Mouse (Mus musculus) right cerebral cortex, postnatal 4 days (tissue): ENCODE data around the gene Tgfbr2.

ENCODE experiments used
- DNase-seq: peaks from one replicate; pipeline ENCODE4 v3.0.0-alpha.2; 2022

The Tgfbr2 gene

DNA sequence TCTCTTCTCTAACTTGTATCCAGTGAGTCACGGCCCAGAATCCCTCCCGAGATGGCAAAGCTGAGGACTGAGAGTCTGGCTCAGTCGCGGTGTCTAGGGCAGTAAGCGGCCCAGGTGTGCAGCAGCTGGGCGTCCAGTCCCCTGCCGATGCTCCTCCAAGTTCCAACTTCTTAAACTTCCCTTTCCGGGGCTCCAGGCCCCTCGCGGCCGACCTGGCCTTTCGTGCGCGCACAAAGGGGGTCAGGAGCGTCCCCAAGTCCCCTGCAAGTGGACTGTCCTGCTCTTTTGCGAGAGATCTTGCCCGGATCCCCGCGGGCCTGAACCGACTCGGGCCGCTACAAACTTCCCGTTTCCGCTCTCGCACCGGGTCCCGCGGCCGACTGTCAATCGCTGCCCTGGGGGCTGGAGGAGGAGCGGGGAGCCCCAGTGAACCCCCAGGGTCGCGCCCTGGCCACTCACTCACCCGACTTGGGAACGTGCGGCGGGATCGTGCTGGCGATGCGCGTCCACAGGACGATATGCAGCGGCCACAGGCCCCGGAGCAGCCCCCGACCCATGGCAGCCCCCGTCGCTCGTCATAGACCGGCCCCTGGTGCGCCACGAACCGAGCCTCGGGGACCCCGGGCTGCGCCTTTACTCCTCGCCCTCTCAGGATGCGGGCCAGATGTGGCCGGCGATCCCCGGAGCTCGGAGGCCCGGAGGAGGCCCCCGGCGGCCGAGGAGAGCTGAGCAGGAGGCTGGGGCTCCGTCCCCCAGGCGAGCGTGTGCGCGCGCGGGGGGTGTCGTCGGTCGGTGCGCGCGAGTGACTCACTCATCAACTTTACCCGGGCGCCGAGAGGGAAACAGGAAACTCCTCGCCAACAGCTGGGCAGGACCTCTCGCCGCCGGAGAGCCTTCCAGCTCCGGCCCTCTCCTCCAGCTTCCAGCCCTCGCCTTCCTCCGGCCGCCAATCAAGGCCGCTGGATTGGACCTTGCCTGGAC lies at the start of gene Tgfbr2:
Tgfbr2 (minus strand) TSS at position 880 of the 981 bp plus-strand sequence.
- peak; percentile 39 for DNase-seq

DNA sequence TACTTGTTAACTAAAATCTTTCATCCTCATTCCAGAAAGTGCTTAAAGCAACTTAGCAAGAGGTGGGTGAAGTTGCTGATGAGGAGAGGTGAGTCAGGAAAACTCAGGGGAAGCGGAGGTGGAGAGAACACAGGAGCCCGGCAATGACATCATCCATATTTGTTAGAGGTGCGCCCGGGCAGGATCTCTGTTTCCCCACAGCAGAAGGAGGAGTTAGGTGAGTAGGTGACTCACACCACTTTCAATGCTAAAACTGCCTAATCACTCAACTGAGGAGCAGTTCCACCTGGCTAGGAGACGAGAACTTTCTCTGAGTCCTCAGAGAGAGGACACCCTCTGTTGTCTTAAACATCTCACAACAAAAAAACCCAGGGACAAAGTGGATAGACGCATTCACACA lies 48.2 kb upstream of the Tgfbr2 start:
- no peak for DNase-seq

DNA sequence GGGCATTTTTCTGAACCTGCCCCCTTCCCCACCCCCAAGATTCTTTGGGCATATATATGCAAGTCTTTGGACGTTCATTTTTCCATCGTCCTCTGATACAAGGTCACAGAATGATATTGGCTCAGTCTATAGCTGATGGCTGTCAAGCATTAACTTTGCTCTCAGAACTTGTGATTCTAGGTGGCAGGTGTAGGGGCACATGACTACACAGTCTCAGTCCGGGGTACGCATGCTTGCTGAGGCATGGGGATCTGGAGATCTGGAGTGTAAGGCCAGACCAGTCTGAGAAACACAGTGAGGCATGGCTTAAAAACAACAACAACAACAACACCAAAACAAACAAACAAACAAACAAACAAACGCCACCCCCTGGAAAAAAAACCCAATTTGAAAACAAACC lies 47.5 kb upstream of the Tgfbr2 start:
- no peak for DNase-seq

DNA sequence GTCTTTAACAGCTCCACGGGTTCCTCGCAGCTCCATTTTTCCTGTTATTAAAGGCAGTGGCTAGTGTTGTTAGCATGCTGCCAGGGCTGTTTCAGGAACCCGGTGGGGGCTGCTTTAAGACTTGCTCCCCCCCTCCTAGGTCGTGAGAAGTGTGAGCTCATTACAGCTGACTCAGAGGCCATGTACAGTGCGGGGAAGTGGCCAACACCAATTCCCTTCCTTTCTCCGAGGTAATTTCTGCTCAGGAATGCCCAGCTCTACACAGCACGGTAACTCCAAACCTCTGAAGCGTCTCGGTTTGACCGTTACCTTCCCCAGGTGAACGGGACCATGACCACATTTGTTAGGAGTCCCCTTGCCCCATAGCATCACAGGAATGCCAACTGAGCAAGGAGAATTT lies 46.8 kb upstream of the Tgfbr2 start:
- DNase-seq = no peak

DNA sequence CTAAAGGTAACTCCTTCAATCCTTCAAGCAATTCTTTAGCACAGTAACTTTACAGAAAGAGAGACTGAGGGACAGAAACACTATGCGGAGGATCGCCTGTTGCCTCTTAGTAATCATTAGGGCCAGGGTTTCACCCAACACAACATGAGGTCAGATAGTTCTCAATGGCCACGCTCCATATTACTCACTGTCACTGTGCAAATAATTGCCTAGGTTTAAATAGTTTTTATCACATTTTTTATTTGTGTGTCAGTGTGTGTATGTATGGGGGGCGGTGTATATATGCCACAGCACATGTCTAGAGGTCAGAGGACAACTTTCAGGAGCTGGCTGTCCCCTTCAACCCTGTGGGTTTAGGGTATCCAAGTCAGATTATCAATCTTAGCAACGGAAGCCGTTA lies 46.4 kb upstream of the Tgfbr2 start:
- DNase-seq = no peak

DNA sequence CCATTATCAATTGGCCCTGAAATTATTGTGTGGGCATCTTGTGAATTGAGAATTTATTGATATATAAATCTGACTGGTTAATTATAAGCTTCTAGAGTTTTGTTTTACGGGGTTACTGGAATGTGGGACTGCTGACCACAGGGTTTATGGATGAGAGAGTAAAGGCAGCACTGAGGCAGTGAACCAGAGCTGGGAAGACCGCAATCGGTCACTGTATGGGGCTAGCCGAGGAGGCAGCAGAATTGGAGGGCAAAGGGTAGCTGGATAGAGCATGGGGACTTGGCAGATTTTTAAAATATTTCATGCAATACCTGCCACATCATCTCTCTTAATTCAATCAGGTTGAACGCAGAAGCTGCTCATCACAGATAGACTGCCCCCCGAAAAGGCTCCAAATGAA lies 45.5 kb upstream of the Tgfbr2 start:
- DNase-seq = no peak

DNA sequence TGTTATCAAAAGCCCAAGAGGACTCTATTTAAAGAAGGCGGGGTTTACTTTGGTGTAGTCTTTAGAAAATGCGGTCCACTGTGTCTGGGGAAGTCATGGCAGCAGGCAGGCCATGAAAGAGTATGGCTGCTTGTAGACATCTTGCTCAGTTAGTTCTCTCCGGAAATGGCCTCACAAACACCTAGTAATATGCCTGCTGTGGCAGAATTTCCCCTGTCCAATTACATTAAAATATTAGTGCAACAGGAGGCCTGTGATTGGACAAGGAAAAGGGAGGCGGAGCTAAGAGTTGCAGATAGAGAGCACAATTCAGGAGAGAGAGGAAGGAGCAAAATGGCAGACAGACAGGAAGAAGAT lies 45.0 kb upstream of the Tgfbr2 start:
- DNase-seq = no peak

DNA sequence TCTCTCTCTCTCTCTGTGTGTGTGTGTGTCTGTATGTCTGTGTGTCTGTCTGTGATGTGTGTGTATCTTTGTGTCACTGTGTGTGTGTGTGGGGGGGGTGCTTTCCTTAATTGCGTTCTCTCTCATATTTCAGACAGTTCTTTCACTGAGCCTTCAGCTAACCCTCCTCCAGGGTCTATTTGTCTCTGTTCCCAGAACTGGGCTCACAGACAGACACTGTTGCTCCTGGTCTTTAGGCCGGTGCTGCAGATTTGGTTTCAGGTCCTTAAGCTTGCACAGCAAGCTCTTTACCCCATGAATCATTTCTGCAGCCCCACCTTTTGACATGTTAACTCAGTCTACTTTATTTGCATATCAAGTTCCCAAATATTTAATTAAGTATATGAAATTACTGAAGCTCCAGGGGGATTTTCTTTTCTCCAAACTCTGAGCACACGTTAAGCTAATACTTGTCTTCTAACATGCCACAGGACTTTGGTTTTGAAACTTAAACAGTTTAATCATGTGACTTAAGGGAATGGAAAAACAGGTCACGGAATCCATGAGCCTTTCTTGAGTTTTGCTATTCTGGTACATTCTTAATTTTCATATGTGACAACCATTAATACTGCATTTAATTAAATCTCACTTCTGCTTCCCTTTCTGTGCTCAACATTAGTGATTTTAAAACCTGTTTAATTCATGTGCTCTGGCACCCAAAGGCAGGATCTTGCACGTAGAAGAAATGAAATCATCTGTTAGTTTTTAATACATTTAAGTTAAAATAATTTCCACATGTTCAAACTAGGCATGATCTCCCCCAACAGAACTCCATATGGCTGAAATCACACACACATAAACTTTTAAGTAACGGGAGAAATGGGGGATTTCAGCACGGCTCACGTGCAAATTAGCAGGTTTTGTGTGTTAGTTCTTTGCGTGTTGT lies 44.3 kb upstream of the Tgfbr2 start:
- DNase-seq = no peak

DNA sequence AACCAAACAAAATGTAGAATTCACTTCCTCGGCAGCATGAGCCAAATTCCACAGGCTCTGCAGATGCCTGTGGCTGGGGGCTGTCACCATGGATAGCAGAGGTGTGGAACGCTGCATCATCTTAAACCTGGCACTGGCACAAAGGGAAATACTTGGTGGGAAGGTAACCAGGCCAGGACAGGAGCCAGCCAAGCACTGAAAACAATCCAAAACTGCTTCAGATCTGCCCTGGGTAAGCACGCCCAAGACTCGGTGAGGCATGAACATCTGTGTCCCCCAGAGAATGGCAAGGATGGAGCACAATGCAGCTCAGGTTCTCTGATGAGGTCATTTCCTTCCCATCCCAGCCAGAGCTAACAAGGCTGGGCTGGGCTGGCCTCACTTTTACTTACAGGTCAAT lies 43.6 kb upstream of the Tgfbr2 start:
- no peak for DNase-seq

DNA sequence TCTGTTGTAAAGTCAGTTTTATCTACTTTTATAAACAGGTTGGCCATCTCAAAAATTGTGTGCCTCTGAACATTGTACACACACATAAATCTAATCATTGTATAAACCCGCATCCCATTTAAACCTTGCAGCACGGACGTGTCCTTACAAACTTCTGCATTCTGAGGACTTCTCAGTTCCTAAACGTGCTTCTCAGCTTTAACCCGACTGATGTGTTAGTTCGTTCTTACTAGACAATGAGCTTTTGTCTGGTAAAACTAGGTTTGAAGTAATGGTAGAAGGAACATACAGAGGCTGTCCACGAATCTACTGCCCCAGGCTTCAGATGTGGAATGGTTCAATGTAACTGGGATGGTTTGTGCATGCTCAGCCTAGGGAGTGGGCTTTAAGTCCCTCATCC lies 41.9 kb upstream of the Tgfbr2 start:
- no peak for DNase-seq

DNA sequence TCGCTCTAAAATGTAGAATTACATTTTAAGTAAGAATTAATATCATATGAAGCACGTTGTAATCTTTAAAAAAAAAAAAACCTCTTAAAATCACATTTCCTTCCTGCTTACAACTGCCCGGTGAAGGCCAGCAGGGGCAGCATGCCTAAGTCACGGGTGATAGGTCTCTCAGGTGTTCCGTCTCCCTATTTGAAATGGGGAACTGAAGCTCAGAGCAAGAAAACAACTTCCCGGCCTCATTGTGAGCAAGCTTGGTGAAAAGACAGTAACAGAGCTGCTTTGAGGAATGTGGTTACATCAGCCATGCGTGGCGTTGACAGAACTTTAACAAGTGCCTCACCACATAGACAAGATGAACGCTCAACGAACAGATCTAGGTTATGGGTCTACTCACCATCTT lies 41.5 kb upstream of the Tgfbr2 start:
- DNase-seq = no peak

DNA sequence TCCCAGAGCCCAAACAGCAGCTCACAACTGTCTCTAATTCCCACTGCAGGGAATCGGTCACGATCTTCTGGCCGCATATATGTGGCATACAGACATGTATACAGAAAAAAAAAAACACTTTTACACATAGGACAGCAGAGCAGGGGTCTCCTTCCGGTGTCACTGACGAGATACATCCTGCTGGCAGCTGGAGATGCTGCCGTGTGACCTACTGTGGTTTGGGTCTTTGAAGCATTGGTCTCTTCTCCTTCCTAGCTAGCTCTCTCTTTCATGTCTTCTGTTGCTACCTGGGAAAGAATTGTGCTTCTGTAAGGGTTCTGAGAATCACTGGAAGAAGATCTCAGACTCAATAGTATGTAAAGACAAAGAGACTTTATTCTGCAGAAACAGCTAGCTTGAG lies 39.1 kb upstream of the Tgfbr2 start:
- no peak for DNase-seq

DNA sequence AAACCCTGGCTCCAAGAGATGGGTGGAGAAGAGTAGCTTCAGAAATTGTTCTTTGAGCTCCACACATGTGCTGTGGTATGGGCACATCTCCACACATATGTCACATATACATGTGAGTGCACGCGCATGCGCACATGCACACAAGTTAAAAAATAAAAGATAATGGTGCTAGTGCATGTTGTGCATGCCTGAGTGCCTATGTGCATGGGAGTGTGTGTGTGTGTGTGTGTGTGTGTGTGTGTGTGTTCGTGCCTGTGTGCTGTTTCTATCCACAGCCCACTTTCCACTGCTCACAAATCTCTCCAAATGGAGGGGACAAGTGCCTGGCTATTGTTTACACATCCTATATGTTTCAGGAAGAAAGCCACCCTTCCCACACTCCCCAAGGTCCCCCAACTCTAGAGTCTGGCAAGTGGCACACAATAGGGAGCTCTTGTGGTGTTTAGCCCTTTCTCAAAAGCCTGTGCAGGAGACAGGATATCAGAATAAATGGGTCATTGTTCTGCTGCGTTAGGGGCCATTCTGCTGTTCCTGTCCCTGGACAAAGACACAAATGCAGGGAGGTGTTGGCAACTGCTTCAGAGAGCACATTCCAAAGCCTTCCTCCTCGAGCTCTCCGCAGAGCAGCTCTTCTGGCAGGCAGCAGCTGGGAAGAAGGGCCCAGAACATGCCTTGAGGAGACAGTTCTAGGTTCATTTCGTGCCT lies 37.9 kb upstream of the Tgfbr2 start:
- DNase-seq = no peak

DNA sequence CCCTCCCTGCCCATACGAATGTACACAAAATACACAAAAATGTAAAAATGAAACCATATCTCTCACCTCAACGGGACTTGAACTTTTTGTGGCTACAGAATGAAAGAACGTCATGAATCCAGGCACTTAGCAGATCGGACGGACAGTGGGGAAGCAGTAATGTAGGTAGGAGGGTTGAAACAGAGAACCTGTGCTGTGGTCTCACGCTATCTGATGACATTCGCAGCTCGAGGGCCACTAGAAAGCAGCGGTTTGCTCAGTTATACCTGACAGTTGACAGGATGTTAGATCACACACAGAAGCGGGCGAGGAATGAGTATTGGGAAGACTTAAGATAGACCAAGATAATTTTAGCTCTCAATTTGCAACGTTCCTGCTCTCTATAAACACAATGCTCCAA lies 36.9 kb upstream of the Tgfbr2 start:
- no peak for DNase-seq

DNA sequence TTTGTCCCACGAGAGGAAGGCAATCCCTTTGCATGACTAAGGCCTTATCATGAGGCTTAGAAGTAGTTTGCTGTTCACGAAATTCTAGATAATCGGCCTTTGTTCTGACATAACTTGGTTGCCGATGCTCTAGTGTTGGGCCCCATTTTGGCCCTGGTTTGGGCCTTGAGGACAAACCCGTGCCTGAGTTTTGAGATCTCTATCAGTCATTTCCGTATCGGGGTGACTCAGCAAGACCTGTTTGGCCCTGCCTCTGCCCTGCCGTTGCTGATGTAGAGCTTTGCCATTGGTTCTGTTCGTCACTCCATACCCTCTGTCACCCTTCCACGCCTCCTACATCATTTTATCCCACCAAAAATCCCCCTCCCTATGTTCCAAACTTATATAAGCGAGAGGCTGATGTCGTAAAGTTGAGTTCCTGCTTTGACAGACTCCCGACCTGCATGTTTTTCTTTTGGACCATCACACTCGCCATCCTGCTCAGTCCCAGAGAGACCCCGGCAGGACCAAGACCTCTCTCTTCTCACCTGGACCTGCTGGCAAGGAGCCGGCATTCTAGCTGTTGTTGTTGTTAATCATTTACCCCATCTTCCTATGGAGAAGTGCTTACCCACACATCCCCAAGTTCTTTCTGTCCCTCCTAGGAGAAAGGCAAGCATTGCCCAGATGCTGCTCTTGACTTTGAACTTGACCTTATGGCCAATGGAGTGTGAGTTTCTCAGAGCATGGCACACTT lies 33.2 kb upstream of the Tgfbr2 start:
- no peak for DNase-seq

DNA sequence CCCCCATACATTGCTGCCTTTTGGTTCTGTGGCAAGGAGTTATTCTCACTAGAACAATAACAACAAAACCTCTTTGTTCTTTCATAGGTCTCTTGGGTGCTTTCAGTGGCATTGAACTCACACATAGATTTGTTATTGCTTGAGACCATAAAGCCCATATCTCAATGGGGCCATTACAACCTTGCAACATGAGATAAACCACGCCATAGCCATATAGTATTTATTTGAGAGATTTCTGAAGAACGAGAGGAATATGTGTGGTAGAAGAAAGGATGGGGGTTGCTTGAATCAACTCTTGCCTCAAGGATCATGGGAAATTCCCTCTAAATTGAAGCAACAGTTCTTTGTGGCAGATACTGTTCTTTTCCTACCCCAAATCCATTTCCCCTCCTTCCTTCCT lies 31.7 kb upstream of the Tgfbr2 start:
- DNase-seq = no peak

DNA sequence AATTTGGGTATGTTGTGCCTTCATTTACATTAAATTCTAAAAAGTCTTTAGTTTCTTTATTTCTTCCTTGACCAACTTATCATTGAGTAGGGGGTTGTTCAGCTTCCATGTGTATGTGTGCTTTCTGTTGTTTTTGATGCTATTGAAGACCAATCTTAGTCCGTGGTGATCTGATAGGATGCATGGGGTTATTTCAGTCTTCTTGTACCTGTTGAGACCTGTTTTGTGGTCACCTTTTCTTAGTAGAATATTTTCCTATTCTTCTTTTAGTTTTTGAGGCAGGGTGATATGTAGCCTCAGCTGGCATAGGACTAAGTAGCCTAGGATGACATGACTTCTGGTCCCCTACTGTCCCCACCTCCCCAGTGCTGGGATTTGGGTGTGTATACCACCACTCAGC lies 28.5 kb upstream of the Tgfbr2 start:
- no peak for DNase-seq

DNA sequence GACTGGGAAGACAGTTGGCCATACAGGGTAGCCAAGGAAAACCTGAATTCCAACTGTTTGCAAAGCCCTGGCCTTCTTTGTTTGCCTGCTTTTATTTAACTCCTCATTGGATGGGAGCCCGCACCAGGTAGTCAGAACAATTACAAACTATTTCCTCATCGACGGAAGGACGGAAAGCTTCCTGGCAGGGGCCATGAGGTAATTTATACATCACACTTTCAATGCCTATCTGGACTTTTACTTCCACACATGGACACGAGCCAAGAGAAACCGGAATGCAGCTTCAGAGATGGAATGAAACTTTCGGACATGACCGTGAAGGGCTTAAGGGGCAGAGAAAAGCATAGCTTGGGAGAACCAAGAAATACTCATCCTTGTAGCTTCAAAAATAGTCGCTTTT lies 24.0 kb upstream of the Tgfbr2 start:
- no peak for DNase-seq

DNA sequence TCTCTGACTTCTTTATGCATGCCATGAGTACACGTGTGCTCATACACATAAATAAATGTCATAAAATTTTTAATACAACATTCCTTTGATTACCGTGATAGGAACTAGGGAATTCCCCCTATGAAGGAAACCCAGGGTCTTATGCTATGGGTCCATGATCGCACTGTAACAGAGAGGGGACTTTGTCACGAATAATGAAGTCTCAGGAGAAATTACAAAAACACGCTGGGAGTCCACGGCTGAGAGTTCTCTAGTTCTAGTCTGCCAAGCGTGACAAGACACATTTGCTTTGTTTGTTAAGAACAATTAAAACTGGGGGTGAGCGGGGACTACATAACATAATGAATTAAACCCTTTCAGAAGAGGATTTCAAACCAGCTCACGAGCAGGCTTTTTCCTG lies 23.3 kb upstream of the Tgfbr2 start:
- no peak for DNase-seq

DNA sequence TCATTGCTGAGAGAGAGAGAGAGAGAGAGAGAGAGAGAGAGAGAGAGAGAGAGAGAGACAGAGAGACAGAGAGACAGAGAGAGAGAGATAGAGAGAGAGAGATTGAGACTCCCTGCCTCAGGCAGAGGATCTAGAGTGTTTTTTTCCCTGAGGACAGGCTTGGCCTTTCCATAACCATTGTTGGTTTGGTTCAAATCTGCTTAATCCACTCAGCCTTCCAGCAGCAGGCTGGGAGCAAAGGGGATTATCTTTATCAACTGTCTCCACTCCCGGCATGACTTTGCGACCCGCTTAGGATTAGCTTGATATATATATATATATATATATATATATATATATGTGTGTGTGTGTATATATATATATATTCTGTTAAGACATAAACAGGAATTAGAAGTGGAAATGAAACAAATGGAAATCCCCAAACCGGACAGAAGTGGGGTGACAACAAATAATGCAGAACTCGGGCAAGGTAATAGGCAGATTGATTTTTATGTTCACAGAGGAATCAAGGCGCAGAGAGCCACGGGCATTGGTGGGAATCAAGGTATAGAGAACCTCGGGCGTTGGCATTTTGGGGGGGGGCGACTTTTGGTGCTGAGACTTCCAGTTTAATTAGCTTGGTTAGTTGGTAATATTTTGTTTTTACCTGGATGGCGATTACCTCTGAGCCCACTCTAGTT lies 22.5 kb upstream of the Tgfbr2 start:
- DNase-seq = no peak

DNA sequence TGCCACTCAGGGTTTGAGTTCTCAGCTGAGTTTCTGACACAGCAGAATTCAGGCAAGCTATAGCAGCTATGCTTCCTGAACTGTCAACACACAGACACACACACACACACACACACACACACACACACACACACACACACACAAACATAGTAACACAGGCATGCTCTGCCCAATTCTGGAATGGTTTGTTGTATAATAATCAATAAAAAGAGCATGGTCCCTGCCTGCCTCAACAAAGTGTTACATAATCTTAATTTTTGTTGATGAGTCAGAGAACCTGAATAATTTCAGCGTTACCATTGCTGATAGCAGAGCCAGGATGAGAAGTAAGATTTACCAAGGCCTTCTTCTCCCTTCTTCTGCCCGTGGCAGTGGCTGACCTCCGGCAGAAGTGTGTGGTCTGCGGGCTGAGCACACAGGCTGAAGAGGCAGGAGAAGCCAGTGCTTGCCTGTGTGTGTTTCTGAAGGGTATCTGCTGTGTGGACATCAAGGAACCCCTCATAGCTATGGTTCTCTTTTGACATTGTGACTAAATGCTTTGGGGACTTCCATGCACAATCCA lies 18.8 kb upstream of the Tgfbr2 start:
- DNase-seq = no peak

DNA sequence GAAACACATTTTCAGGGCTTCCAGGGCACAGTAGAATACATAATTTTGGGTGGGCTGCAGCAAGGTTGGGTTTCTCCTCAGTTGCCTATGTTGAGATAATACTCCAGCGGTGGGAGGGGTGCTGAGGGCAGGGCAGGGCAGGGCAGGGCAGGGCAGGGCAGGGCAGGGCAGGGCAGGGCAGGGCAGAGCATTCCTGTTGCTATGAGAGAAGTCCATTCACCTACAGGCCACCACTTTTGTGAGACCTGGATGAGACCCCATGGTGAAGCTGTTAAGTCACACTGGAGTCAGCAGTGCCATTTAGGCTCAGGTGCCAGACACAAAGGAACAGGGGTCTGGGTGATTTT lies 18.3 kb upstream of the Tgfbr2 start:
- no peak for DNase-seq
